Mouse (Mus musculus) inflammation-experienced regulatory T-cells (primary cell): ENCODE data around the gene Selenoi. TPM values are rescaled to one million over a fixed set of nuclear protein-coding genes. Genes with fewer than 3 reads are reported as not detected.

Experiments used
- polyA plus RNA-seq, 2 experiments: library from polyadenylated mRNA; unstranded; fragments of 100-300 nt; shearing (Covaris generic); gene quantifications; one replicate each; pipeline ENCODE4 v1.2.1; 2017

Selenoi gene
- 10 to 100 TPM; 15.7 to 16.6 TPM for polyA plus RNA-seq

DNA sequence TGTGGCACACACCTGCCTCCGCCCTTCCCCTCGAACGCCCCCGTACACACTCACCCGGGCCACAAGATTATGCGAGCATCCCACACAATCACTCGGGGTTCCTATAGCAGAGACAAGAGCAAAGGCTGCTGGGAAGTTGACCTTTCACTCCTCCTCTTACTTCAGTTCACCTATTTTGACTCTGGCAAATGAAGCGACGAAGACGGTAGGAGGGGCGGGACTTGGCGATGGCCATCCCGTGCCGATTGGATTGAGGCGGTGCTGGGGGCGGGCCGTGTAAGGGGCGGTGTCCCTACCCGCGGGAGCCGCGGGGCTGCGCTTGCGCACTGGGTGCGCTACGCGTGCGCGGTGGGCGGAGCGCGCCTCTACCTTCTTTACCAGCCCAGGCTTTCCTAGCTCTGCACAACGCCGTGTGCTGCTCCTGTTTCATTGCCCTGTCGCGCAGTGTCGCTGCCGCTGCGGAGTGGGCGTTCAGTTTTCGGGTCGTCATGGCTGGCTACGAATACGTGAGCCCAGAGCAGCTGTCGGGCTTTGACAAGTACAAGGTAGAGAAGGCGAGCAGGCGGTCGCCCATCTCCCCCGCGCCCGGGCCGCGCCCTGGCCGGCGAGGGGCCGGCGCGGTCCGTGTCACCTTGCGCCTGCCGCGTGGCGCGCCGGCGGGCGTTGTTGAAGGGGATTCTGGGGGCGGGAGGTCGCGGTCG is at the start of gene Selenoi:
TSS of gene Selenoi (plus strand) at position 311 of the 701 bp plus-strand sequence.

DNA sequence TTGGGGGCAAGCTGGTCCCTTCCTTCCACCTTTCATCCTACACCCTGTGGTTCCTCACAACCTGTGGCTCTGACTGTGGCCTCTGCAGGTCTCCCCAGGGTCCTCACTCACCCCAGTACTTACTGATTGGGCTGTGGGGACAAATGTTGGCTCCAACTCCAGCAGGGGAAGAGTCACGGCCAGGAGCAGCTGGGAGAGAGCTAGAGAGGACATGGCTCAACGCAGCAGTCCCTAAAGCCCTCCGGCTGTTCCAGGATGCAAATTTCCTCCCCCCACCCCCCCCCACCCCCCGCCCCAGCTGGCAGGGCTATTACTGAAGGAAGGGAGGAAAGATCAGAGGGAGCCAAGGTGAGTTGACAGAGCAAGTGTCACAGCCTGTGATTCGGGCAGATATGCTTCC is 26.9 kb upstream of the Selenoi start, which contains the start of gene Adgrf3:
TSS of gene Adgrf3 (minus strand) at position 230 of the 400 bp plus-strand sequence.

DNA sequence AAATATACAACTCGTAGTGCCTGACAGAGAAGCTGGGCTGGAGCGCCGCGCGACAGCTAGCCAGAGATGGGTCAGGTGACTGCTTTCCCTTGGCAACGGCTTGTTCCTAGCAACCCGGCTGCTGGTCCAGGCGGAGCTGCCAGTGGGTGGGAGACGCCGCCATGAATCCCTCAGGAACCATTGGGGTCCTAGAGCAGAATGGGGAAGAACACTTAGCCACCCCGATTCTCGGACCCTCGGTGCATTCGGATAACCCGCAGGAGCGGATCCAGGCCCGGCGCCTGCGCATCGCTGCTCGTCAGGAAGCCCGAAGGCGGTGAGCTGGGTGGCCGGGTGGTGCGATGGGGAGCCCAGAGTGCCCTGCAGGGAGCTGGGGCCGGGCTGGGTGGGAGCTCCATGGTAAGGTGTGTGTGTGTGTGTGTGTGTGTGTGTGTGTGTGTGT is 48.9 kb downstream of the Selenoi start, which contains the start of gene Drc1:
TSS of gene Drc1 (plus strand) at position 98 of the 442 bp plus-strand sequence.

Other genes starting within 250 kb of the Selenoi start
- gene Il6, start 219.5 kb upstream of the Selenoi start, polyA plus RNA-seq = 1 to 10 TPM in 1 of 2 experiments, under 1 TPM in 1; 0.51 to 3.2 TPM
- 10 to 100 TPM; 37.2 to 38.7 TPM for gene Tyms, start 159.0 kb upstream of the Selenoi start, polyA plus RNA-seq
- 1 to 10 TPM in 1 of 2 experiments, under 1 TPM in 1; 0.08 to 3.1 TPM for gene Garem2, start 127.4 kb upstream of the Selenoi start, polyA plus RNA-seq
- not detected for gene 3110082J24Rik, start 126.5 kb upstream of the Selenoi start, polyA plus RNA-seq
- gene Hadha, start 77.4 kb upstream of the Selenoi start, polyA plus RNA-seq = 10 to 100 TPM; 89.8 to 94.9 TPM
- gene Hadhb, start 77.3 kb upstream of the Selenoi start, polyA plus RNA-seq = 100 to 1,000 TPM; 163 to 174 TPM
- under 1 TPM in 1 of 2 experiments, not detected in 1; 0.81 TPM for gene Adgrf3, start 26.9 kb upstream of the Selenoi start, polyA plus RNA-seq
- gene Drc1, start 48.8 kb downstream of the Selenoi start, polyA plus RNA-seq = 1 to 10 TPM; 2.6 to 3.2 TPM
- gene Otof, start 229.4 kb downstream of the Selenoi start, polyA plus RNA-seq = under 1 TPM in 1 of 2 experiments, not detected in 1; 0.06 TPM
- not detected for gene 1700001C02Rik, start 233.5 kb downstream of the Selenoi start, polyA plus RNA-seq